Mouse (Mus musculus) C2C12 (cell line): Measurements from ENCODE around the gene Rsrp1.

Experiments used
- CEBPB ChIP-seq: IDR thresholded peaks from one replicate; pipeline ENCODE4 v1.6.1; 2011; ENCODE audit warnings: low read depth, mild to moderate bottlenecking, control low read depth, moderate library complexity
- CTCF ChIP-seq: IDR thresholded peaks from one replicate; pipeline ENCODE4 v1.5.1; 2011; ENCODE audit not compliant: control insufficient read depth, insufficient read depth, insufficient read length
- FOSL1 ChIP-seq: IDR thresholded peaks from one replicate; pipeline ENCODE4 v1.8.0; 2011; ENCODE audit warnings: mild to moderate bottlenecking, low read length; ENCODE audit not compliant: poor library complexity, insufficient read depth, severe bottlenecking
- MAX ChIP-seq: IDR thresholded peaks from one replicate; pipeline ENCODE4 v1.6.1; 2011; ENCODE audit warnings: mild to moderate bottlenecking, control low read depth
- MYOD1 ChIP-seq: IDR thresholded peaks from one replicate; pipeline ENCODE4 v1.6.1; 2011; ENCODE audit warnings: low read depth; ENCODE audit not compliant: control insufficient read depth, insufficient read length
- MYOG ChIP-seq: IDR thresholded peaks from one replicate; pipeline ENCODE4 v1.6.1; 2011; ENCODE audit not compliant: control insufficient read depth, insufficient read length; ENCODE audit errors: extremely low read depth
- USF1 ChIP-seq: IDR thresholded peaks from one replicate; pipeline ENCODE4 v1.6.1; 2011; ENCODE audit warnings: low read depth, mild to moderate bottlenecking, control low read depth, moderate library complexity

DNA sequence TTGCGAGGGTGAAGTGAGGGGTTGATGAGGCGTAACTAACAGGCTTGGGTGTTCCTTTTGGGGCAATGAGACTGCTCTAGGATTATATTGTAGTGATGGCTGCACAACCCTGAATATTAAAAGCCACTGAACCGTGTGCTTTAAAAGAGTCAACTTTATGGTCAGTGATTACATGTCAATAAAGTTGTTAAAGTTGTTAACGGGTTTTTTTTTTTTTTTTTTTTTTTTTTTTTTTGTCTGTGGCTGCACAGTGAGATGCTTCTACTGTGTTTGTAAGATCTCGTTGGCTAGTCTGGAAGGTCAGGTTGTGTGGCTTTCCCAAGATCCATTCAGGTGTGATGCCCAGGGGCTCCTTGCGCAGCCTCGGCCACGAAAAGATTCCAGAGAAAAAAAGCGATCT, 16.5 kb downstream of the Rsrp1 start:
- TF ChIP-seq CTCF (no peak), MAX (no peak), MYOD1 (no peak), MYOG (no peak), USF1 (no peak), CEBPB (no peak), FOSL1 (no peak)
